Mouse (Mus musculus) MEL (cell line): ENCODE results near the gene Ipo7.

ENCODE experiments used
- CTCF ChIP-seq, 3 experiments: IDR thresholded peaks in 2 of 3; conservative IDR thresholded peaks in 1 of 3; 2 replicates each; pipeline ENCODE4 v1.5.1; 2011 to 2012; ENCODE audit warnings: low read length in 3 of 3, low read depth in 2 of 3, mild to moderate bottlenecking in 2 of 3, improper control_type of control experiment in 1 of 3, inconsistent platforms in 1 of 3, mixed read lengths in 1 of 3, moderate library complexity in 1 of 3; ENCODE audit not compliant: control insufficient read depth in 1 of 3, insufficient read depth in 1 of 3, poor library complexity in 1 of 3, severe bottlenecking in 1 of 3
- GATA1 ChIP-seq: IDR thresholded peaks from 2 replicates; pipeline ENCODE4 v1.6.1; 2011; ENCODE audit warnings: low read depth, low read length, improper control_type of control experiment
- NRF1 ChIP-seq: IDR thresholded peaks from 2 replicates; pipeline ENCODE4 v1.6.1; 2014; ENCODE audit warnings: low read depth, mild to moderate bottlenecking, inconsistent platforms, low read length, improper control_type of control experiment, moderate library complexity; ENCODE audit not compliant: poor library complexity, insufficient read depth, severe bottlenecking
- TAL1 ChIP-seq: IDR thresholded peaks from 2 replicates; pipeline ENCODE4 v1.6.1; 2012; ENCODE audit warnings: mild to moderate bottlenecking, inconsistent platforms, low read length, moderate library complexity, mixed read lengths
- TCF12 ChIP-seq: IDR thresholded peaks from 2 replicates; pipeline ENCODE4 v1.6.1; 2014; ENCODE audit warnings: low read depth, mild to moderate bottlenecking, inconsistent platforms, low read length, improper control_type of control experiment, moderate library complexity

GRCm38 (mm10) chr7:110083386-110084165 lies 65.5 kb downstream of the Ipo7 start:
- TF ChIP-seq GATA1 (no peak), CTCF (IDR thresholded peaks at IDR 0.05 in 2 of 3, conservative IDR thresholded peaks at IDR 0.05 in 1 of 3; ENCODE audit: control insufficient read depth in 1 of 3, insufficient read depth in 1 of 3, low read depth in 2 of 3, low read length in 3 of 3, poor library complexity in 1 of 3, severe bottlenecking in 1 of 3) (peak; percentile 47 to 78 (median 70)), TCF12 (no peak), NRF1 (no peak), TAL1 (no peak)
